Mouse (Mus musculus): ENCODE results near the gene Zfp735. TPM values are rescaled to one million over a fixed set of nuclear protein-coding genes. Genes with fewer than 3 reads are reported as not detected.

Zfp735 gene
- polyA plus RNA-seq (2015; fragmentation: Nextera tagmentation; extraction: Ambion mirVana) = not detected in 2 replicates

GRCm38 (mm10) chr11:73688478-73688877 is at the start of gene Zfp735:
Gene Zfp735 (plus strand): TSS chr11:73688778.
- no peaks in the 10 kb centered on the region for H3K4me1 ChIP-seq (ENCODE audit: control insufficient read depth, insufficient read depth, low read depth, low read length)
- no peaks in the 10 kb centered on the region; the same call in 1 of the 2 replicates for H3K9me3 ChIP-seq (ENCODE audit: control insufficient read depth, low read length)
- no peak within 1 kb of the TSS for H3K27ac ChIP-seq (ENCODE audit: low read depth, low read length)
- no peak within 1 kb of the TSS for H3K9ac ChIP-seq (ENCODE audit: low read depth, low read length)
- no peak within 1 kb of the TSS for H3K4me3 ChIP-seq (ENCODE audit: low read length)
- H3K36me3 ChIP-seq (ENCODE audit: control insufficient read depth, insufficient read depth, low read length) = no peaks in the 10 kb centered on the region
- WGBS = 72% methylated on average over 2 of the region's 2 CpGs
- ATAC-seq = no peak
- no peaks in the 10 kb centered on the region for H3K27me3 ChIP-seq (replicated peaks; ENCODE audit: control insufficient read depth, insufficient read depth, low read length)
- no peak within 1 kb of the TSS for H3K4me2 ChIP-seq (ENCODE audit: low read length)

- Histone ChIP-seq H3K9me3 (ENCODE audit: control insufficient read depth, low read length) (peaks cover 6% of the 10 kb centered on the region; the same call in 1 of the 2 replicates), H3K4me3 (ENCODE audit: low read length) (no peak overlapping the region), H3K27me3 (replicated peaks; ENCODE audit: control insufficient read depth, insufficient read depth, low read length) (no peaks in the 10 kb centered on the region), H3K4me2 (ENCODE audit: low read length) (no peak overlapping the region), H3K36me3 (ENCODE audit: control insufficient read depth, insufficient read depth, low read length) (no peaks in the 10 kb centered on the region), H3K4me1 (ENCODE audit: control insufficient read depth, insufficient read depth, low read depth, low read length) (no peaks in the 10 kb centered on the region), H3K9ac (ENCODE audit: low read depth, low read length) (no peak overlapping the region), H3K27ac (ENCODE audit: low read depth, low read length) (no peak overlapping the region)
- no peak for ATAC-seq
These were observed 70.5 kb downstream of the Zfp735 start for GRCm38 (mm10) chr11:73759115-73759514.

Other genes with a start within 250 kb of the Zfp735 start
- gene Olfr380, start 231.3 kb upstream of the Zfp735 start, polyA plus RNA-seq (2015; fragmentation: Nextera tagmentation; extraction: Ambion mirVana) = not detected in 2 replicates
- gene Olfr381, start 197.2 kb upstream of the Zfp735 start, polyA plus RNA-seq (2015; fragmentation: Nextera tagmentation; extraction: Ambion mirVana) = not detected in 2 replicates
- not detected in 2 replicates for gene Olfr382, start 171.6 kb upstream of the Zfp735 start, polyA plus RNA-seq (2015; fragmentation: Nextera tagmentation; extraction: Ambion mirVana)
- not detected in 2 replicates for gene Olfr385, start 95.8 kb upstream of the Zfp735 start, polyA plus RNA-seq (2015; fragmentation: Nextera tagmentation; extraction: Ambion mirVana)
- gene Olfr384, start 90.2 kb upstream of the Zfp735 start, polyA plus RNA-seq (2015; fragmentation: Nextera tagmentation; extraction: Ambion mirVana) = not detected in 2 replicates
- not detected in 2 replicates for gene Olfr389, start 91.9 kb downstream of the Zfp735 start, polyA plus RNA-seq (2015; fragmentation: Nextera tagmentation; extraction: Ambion mirVana)
- not detected in 2 replicates for gene Olfr390, start 94.2 kb downstream of the Zfp735 start, polyA plus RNA-seq (2015; fragmentation: Nextera tagmentation; extraction: Ambion mirVana)
- gene Olfr391-ps, start 114.3 kb downstream of the Zfp735 start, polyA plus RNA-seq (2015; fragmentation: Nextera tagmentation; extraction: Ambion mirVana) = not detected in 2 replicates
- gene Olfr392, start 128.3 kb downstream of the Zfp735 start, polyA plus RNA-seq (2015; fragmentation: Nextera tagmentation; extraction: Ambion mirVana) = not detected in 2 replicates
- gene Olfr393, start 162.7 kb downstream of the Zfp735 start, polyA plus RNA-seq (2015; fragmentation: Nextera tagmentation; extraction: Ambion mirVana) = not detected in 2 replicates
- gene Olfr394, start 202.0 kb downstream of the Zfp735 start, polyA plus RNA-seq (2015; fragmentation: Nextera tagmentation; extraction: Ambion mirVana) = not detected in 2 replicates
- not detected in 2 replicates for gene Olfr395, start 220.5 kb downstream of the Zfp735 start, polyA plus RNA-seq (2015; fragmentation: Nextera tagmentation; extraction: Ambion mirVana)
- not detected in 2 replicates for gene Olfr23, start 247.9 kb downstream of the Zfp735 start, polyA plus RNA-seq (2015; fragmentation: Nextera tagmentation; extraction: Ambion mirVana)

Measured in hindbrain, embryonic 16.5 days (tissue).